Mouse (Mus musculus) Patski (cell line): Measurements from ENCODE around the gene Erfe. TPM values are rescaled to one million over a fixed set of nuclear protein-coding genes. Genes with fewer than 3 reads are reported as not detected.

Source experiments
- ATAC-seq: fragments of 100-300 bp; one replicate; pipeline ENCODE4 v1.8.0; 2021
- CTCF ChIA-PET: fragments of 350-600 bp; sonication (Branson Sonifier 250); formaldehyde crosslinking; loops from one replicate; lab custom pipeline; 2022; ENCODE audit warnings: inconsistent platforms; lab: Charles Lee
- POLR2A ChIA-PET: fragments of 350-600 bp; sonication (Branson Sonifier 250); formaldehyde crosslinking; loops from one replicate; lab custom pipeline; 2022; ENCODE audit warnings: antibody characterized with exemption, inconsistent platforms; lab: Charles Lee
- DNase-seq: peaks from one replicate; pipeline ENCODE4 v3.0.0-alpha.2; 2011; ENCODE audit warnings: low read depth, low spot score
- H3K27me3 ChIP-seq: fragments of 371-371 bp; one replicate; pipeline ENCODE4 v1.5.1; 2021
- CTCF ChIP-seq: fragments of 100-300 bp; IDR thresholded peaks from one replicate; pipeline ENCODE4 v1.5.1; 2021
- in situ Hi-C: fragments of 300-500 bp; cut with MboI; formaldehyde crosslinking; loops from 3 replicates; pipeline ENCODE4 v1.11.1; 2018; ENCODE audit warnings: low pct_unique_long_range_greater_than_20kb, mixed read lengths
- polyA plus RNA-seq: library from polyadenylated mRNA; unstranded; gene quantifications from one replicate; pipeline ENCODE4 v1.2.3, GENCODE M21; 2021

Erfe gene
- polyA plus RNA-seq, 1 experiment from 2014 or later: 0.50 TPM

GRCm38 (mm10) chr1:91407819-91408218, 41.6 kb downstream of the Erfe start:
- no peaks in the 10 kb centered on the region for H3K27me3 ChIP-seq
- CTCF ChIA-PET: interaction anchor here (1.2 to 1.4 kb wide), 2 partner anchors 20 to 53 kb away, joined by 3 to 4 read pairs; no protein-coding TSS in a partner anchor
- ATAC-seq: no peak
- no peak for DNase-seq
- in situ Hi-C loops: no loop called here
- POLR2A ChIA-PET: no interaction called here
- TF ChIP-seq CTCF: no peak

GRCm38 (mm10) chr1:91411631-91412285, 45.5 kb downstream of the Erfe start:
- DNase-seq: no peak
- TF ChIP-seq CTCF: no peak
- ChIA-PET CTCF (interaction anchor here (1.0 kb wide), 1 partner anchor 9 kb away, joined by 3 read pairs; no protein-coding TSS in a partner anchor), POLR2A (interaction anchor here (0.7 to 1.5 kb wide), 3 partner anchors 71 to 161 kb away, joined by 3 to 5 read pairs (median 3); partner anchors contain the start of gene Ube2f)
- no peak for ATAC-seq
- no peaks in the 10 kb centered on the region for H3K27me3 ChIP-seq
- in situ Hi-C loops: no loop called here

GRCm38 (mm10) chr1:91412286-91413029, 46.2 kb downstream of the Erfe start:
- no peaks in the 10 kb centered on the region for H3K27me3 ChIP-seq
- DNase-seq (no peak), ATAC-seq (peak; percentile 17)
- CTCF ChIA-PET: interaction anchor here (1.4 kb wide), 1 partner anchor 15 kb away, joined by 3 read pairs; no protein-coding TSS in a partner anchor
- POLR2A ChIA-PET: interaction anchor here (0.7 to 1.5 kb wide), 3 partner anchors 70 to 162 kb away, joined by 3 to 5 read pairs (median 3); partner anchors contain the start of gene Ube2f
- TF ChIP-seq CTCF: no peak
- in situ Hi-C loops: no loop called here

GRCm38 (mm10) chr1:91413030-91413506, 46.8 kb downstream of the Erfe start:
- ChIA-PET POLR2A (interaction anchor here (0.6 to 1.5 kb wide), 4 partner anchors 15 to 163 kb away, joined by 3 to 8 read pairs (median 4); partner anchors contain the start of gene Ube2f), CTCF (interaction anchor here (0.9 to 1.4 kb wide), 2 partner anchors 14 to 71 kb away, joined by 3 read pairs; no protein-coding TSS in a partner anchor)
- DNase-seq: no peak
- in situ Hi-C loops: no loop called here
- ATAC-seq: peak; percentile 98
- no peaks in the 10 kb centered on the region for H3K27me3 ChIP-seq
- no peak for TF ChIP-seq CTCF

- CTCF ChIA-PET: interaction anchor here (0.9 to 1.4 kb wide), 2 partner anchors 14 to 70 kb away, joined by 3 read pairs; no protein-coding TSS in a partner anchor
- POLR2A ChIA-PET: interaction anchor here (0.6 to 1.0 kb wide), 4 partner anchors 16 to 59 kb away, joined by 3 to 8 read pairs (median 3); no protein-coding TSS in a partner anchor
- ATAC-seq: no peak
- no peak for DNase-seq
- H3K27me3 ChIP-seq: no peaks in the 10 kb centered on the region
- in situ Hi-C loops: no loop called here
- no peak for TF ChIP-seq CTCF
These were observed 47.3 kb downstream of the Erfe start for GRCm38 (mm10) chr1:91413536-91413897.

- ChIA-PET POLR2A (interaction anchor here (0.6 to 1.0 kb wide), 4 partner anchors 16 to 59 kb away, joined by 3 to 8 read pairs (median 3); no protein-coding TSS in a partner anchor), CTCF (interaction anchor here (0.9 to 3.4 kb wide), 3 partner anchors 13 to 70 kb away, joined by 3 to 14 read pairs (median 3); no protein-coding TSS in a partner anchor)
- no peak for TF ChIP-seq CTCF
- in situ Hi-C loops: no loop called here
- ATAC-seq (no peak), DNase-seq (no peak)
- no peaks in the 10 kb centered on the region for H3K27me3 ChIP-seq
These were observed 47.8 kb downstream of the Erfe start, which contains the start of gene Hes6 for GRCm38 (mm10) chr1:91413898-91414594. Gene Hes6 (minus strand): TSS chr1:91414038.

GRCm38 (mm10) chr1:91414903-91415302, 48.7 kb downstream of the Erfe start:
- DNase-seq (no peak), ATAC-seq (no peak)
- ChIA-PET POLR2A (no interaction called here), CTCF (interaction anchor here (0.8 to 3.4 kb wide), 2 partner anchors 8 to 69 kb away, joined by 3 to 14 read pairs; no protein-coding TSS in a partner anchor)
- TF ChIP-seq CTCF: no peak
- in situ Hi-C loops: no loop called here
- H3K27me3 ChIP-seq: no peaks in the 10 kb centered on the region

- no peak for TF ChIP-seq CTCF
- ATAC-seq: no peak
- H3K27me3 ChIP-seq: no peaks in the 10 kb centered on the region
- POLR2A ChIA-PET: no interaction called here
- DNase-seq: no peak
- CTCF ChIA-PET: interaction anchor here (0.8 to 3.4 kb wide), 2 partner anchors 9 to 68 kb away, joined by 3 to 14 read pairs; no protein-coding TSS in a partner anchor
- in situ Hi-C loops: no loop called here
These were observed 49.1 kb downstream of the Erfe start for GRCm38 (mm10) chr1:91415311-91415710.

- CTCF ChIA-PET: interaction anchor here (0.7 kb wide), 1 partner anchor 12 kb away, joined by 3 read pairs; no protein-coding TSS in a partner anchor
- TF ChIP-seq CTCF: no peak
- in situ Hi-C loops: no loop called here
These were observed 51.8 kb downstream of the Erfe start for GRCm38 (mm10) chr1:91417991-91418390.

More at GRCm38 (mm10) chr1:91417991-91418390, 51.8 kb downstream of the Erfe start:
- ATAC-seq (no peak), DNase-seq (no peak)
- H3K27me3 ChIP-seq: no peaks in the 10 kb centered on the region
- POLR2A ChIA-PET: no interaction called here
